Mouse (Mus musculus): ENCODE measurements around the gene Srp68.

DNA sequence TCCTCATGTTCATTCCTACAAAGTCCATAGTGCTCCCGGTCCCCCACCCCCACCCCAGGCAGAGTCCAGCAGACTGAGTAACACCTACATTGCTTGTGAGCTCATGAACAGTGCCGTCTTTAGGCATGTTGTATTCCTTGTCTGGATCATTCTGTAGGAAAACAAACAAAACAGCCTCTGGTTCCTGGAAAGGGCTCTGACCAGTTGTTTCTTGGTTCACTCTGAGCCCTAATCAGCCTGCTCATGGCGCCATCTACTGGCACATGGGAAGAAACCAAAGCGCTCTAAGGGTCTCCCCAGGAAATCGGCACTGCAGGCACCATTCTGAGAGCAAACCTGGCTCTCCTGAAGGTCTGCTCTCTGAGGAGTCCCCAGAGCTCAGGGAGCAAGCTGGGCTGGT lies 20.3 kb upstream of the Srp68 start:
- no peak for TF ChIP-seq GATA1 (IDR thresholded peaks at IDR 0.05; ENCODE audit: low read length)
- no peak for TF ChIP-seq TAL1 (IDR thresholded peaks at IDR 0.05; ENCODE audit: low read length)

All from erythroblast, embryonic 14.5 days (primary cell).